Mouse (Mus musculus): ENCODE data around the gene Hdac4.

- TF ChIP-seq CTCF (IDR thresholded peaks at IDR 0.05; ENCODE audit: extremely low read depth, insufficient read depth, insufficient read length, insufficient replicate concordance), result no peak
- no peak for TF ChIP-seq POLR2A (IDR thresholded peaks at IDR 0.05; ENCODE audit: low read depth, low read length)
These were observed 266.4 kb downstream of the Hdac4 start for GRCm38 (mm10) chr1:91929051-91929450.
